Mouse (Mus musculus): ENCODE data around the gene Lmod1. TPM values are rescaled to one million over a fixed set of nuclear protein-coding genes. Genes with fewer than 3 reads are reported as not detected.
"Not testable (repeated sequence)": the region's sequence is repeated elsewhere in the genome, so short reads cannot be mapped to it uniquely, and the experiment has no call there.

Lmod1 gene
- polyA plus RNA-seq, 1 experiment, result 146 TPM

DNA sequence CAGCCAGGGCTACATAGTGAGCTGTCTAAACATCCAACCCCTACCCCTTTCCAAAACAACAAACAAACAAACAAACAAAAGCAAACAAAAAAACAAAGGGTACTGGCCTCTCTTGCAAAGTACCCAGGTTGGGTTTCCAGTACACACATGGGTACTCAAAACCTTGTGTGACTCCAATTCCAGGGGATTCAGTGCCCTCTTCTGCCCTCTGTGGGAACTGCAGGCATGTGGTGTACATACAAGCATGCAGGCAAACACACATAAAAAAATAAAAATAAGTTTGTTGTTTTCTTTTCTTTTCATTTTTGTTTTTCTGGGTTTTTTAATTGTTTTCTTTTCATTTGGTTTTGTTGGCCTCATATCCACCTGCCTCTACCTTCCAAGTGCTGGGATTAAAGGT is 37.5 kb downstream of the Lmod1 start:
- DNase-seq (ENCODE audit: low spot score), result no peak

DNA sequence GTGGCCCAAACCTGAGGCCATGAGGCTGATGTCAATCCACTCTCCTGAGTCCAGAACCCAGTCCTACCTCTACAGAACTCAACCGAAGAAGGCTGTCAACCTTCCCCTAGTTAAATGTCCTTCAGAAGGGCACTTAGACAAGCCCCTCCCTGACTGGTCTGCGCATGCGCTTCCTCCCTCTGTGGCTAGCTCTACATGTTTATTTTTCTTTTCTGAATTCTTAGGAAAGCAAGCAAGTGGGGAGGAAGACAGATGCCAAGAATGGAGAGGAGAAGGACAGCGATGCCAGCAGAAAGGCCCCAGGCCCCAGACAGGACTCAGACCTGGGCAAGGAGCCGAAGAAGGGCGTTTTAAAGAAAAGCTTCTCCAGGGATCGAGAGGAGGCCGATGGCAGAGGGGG is 38.8 kb downstream of the Lmod1 start:
- DNase-seq (ENCODE audit: low spot score), result no peak

DNA sequence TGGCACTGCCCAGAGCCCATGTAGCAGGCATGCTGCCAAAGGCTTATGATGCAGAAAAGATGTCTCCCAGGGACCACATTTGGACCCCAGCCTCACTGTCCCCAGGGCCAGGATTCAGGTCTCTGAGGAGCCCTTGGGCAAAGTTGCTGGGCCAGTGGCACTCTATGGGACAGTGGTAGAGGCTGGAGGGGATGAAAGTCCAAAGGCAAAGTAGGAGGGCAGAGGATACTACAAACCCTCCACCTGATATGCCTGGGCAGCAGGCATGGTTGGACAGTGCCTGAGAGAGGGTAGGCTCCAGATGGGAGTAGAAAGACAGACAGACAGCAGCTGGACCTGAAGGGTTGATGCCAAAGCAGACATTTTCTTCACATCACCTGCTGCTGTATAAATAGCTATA is 41.8 kb downstream of the Lmod1 start:
- DNase-seq (ENCODE audit: low spot score), result no peak

DNA sequence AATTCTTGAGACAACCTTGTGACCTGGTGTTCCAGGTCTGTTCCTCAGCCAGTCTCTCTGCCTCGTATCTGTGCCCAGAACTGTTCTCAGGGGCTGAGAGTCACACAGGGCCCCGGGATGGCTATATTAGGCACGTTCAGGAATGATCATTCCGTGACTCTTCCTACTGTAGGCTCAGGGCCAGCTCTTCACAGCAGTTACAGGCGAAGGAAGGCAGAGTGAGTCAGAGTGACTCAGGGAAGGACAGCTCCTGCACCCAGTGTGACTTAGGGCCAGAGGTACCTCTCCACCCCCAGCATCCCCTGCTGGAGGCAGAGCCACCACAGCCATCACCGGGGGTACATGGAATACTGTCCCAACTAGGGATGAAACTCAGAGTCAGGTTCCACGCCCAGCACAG is 42.4 kb downstream of the Lmod1 start:
- no peak for DNase-seq (ENCODE audit: low spot score)

DNA sequence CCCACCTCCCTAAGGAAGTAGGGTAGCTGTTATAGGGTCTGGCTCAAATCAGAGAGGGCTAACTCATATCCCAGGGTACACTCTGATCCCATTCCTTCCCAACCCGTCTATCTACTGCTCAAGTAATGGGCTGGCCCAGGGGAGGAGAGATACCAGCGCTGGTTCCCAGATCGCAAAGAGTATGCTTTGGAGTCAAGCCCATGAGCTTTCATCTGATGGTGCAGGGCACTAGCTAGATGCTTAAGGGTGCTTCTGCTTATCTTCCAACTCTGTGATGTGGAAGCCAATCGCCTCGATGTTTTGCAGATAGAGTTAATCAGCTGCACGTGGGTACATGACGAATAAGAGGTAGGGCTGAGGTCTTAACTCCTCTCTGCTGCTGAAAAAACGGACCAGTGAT is 43.0 kb downstream of the Lmod1 start:
- DNase-seq (ENCODE audit: low spot score), result no peak

DNA sequence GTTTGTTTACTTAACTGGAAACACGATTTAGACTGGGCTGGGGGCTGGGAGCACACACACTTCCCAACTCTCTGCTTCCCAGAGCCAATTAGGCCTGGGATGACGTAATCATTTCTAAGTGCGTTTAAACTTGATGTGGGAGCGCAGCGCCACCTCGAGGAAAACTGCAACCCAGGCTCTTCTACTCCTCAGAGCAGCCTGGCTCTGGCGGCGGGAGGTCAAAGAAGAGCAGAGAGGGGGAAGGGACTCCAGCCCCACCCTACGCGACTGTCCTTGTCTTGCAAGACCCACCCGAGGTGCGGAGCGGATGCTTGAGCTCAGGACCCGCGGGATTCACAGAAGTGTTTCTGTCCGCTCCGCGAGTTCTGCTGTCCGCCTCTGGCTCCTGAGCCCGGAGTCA is 43.6 kb downstream of the Lmod1 start:
- peak; percentile 77 for DNase-seq (ENCODE audit: low spot score)

DNA sequence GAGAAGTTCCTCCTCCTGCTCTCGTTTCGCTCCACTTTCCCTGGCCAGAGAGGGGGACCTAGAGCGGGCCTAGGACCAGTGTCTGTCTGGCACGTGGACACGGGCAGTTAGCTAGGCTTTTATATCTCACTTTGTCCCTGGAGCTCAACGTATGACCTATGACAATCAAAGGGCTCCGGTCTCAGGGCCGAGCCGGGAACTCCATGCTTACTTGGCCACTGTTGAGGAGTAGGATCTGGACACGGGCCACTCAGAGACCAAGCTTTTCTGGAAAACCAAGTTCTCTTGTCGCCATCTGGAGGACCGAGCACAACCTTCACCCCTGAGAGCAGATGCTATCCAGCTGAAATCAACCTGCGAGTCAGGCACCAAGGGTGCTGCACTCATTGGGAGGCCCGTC is 44.4 kb downstream of the Lmod1 start:
- DNase-seq (ENCODE audit: low spot score), result no peak

DNA sequence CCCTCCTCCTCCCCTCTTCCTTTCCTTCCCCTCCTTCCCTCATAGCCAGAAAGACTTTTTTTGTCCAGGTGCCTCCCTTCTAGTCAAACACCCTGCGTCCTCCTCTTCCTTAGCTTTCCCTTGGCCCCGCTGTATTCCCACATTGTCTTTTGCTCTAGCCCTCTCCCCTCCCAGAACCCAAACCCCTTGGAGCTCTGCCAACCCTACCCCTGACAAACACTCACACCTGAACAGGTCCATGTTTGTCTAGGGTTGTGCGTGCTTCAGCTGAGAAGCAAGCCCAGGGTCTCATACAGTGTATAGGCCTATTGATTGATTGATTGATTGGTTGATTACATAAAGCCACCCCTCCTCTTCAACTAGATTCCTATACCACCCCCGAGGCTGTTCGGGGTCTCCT is 44.8 kb downstream of the Lmod1 start:
- no peak for DNase-seq (ENCODE audit: low spot score)

DNA sequence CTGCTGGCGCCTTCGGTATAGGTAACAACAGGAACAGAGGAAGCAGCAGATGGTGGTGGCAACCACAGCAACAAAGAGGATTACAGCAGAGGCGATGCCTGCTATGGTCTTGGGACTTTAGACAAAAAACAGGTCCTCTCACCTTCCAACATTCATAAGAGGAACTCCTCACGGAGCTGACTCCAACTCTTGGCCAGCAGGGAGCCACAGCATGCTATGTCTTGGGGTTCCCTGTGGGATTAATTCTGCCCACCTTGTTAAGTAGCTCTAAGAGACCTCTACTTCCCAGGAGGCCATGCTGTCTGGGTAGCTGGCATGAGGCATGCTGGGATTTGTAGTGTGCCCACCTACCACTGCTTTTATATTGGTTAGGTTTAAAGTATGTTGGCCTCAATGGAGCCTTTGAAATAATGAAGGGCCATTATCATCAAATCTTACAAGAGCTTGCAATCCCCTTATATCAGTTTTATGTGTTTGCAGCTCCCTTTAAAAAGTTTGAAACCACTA is 48.6 kb downstream of the Lmod1 start:
- DNase-seq (ENCODE audit: low spot score), result no peak

DNA sequence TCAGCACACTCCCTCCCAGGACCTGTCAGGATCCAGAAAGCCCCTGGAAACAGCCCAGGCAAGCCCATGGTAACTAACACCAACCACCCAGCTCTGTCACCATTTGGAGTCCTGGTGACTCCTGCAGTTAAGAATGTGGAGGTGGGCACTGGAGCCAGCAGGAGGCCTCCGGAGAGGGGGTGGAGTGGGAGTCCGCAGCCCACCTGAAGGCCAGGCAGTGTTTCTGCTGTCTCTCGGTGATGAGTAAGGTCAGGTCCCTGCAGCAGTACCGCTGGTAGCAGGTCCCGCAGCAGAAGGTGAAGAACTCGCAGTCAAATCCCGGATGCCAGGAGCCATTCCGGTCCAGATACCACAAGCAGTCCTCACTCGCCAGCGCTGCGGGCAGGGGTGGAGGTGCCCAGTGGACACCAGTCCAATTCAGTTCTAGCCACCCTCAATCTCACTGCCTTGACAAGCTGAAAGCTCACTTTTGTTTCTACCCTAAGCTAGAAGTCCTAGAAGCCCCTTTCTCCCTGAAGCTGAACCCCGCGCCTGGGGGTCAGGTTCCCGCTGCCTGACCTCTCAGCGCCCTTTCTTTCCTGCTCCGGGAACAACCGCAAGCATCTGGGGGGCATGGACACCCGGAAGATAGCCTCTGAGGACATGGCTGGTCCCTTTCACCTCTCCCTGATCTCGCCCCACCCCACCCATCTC is 49.7 kb downstream of the Lmod1 start:
- no peak for DNase-seq (ENCODE audit: low spot score)

DNA sequence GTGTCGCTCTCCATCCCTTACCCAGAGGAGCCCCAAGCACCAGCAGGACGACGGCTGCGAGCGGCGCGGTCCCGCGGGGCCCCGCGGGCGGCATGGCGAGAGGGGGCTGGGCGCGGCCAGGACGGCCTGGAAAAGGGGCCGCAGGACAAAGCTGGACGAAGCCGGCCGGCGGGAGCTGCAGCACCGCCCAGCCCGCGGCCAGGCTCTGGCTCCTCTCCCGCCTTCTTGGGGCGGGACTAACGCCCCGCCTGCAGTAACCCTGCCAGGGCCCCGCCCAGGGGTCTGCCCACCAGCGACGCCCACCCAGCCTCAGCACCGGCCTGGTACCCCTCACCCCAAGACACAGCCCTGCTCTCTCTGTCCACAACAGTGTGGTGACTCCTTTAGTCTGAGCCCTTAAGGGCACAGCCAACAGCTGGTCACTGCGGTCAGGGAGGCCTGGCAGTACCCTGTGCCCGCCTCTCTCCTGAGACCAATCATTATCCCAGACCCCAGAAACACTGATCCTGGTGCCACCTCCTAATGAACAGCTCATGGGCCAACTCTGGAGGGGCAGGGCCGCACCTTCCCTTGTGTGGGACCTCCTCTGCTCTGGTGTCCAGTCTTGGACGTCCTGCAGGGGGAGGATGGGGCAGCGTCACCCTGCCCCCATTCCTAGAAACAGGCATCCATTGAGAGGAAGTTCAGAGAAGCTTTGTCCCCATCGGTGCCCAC is 50.4 kb downstream of the Lmod1 start, which contains the start of gene Shisa4:
Shisa4 (minus strand) TSS at position 370 of the 714 bp plus-strand sequence.
- DNase-seq (ENCODE audit: low spot score), result peak; percentile 50

DNA sequence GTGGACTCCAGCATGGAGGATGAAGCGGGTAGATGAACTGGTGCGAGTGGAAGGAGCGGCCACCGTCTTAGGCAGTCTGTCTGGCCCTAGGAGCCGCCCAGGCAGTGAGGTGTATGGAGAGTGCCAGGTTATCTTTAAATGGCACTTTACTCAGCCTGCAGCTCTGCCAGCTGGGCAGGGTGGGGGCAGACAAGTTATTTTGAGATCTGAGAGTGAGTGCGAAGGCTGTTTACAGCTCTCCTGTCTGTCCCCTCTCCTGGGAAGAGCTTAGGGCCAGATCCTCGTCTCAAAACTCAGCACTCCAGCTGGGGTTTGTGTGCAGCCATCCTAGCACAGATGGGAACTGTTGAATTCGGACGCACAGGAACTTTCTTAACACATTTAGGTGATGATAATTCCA is 54.0 kb downstream of the Lmod1 start:
- DNase-seq (ENCODE audit: low spot score), result no peak

DNA sequence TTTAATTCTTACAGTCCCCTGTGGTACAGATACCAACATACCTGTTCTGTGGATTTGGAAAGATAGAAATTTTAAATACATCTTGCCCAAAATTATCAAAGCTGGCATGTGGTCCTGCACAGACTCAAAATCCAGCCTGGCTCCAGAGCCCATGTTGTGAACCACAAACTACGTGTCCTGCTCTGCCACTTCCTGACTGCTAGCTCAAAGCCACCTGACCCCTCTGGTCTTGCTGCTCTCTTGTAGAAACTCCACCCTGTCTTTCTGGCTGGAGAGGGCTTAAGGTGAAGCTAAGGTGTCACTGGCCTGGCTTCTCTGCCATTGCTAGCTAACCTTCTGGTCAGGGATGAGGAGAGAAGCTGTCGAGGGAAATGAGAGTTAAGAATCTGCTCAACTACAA is 54.4 kb downstream of the Lmod1 start:
- no peak for DNase-seq (ENCODE audit: low spot score)

DNA sequence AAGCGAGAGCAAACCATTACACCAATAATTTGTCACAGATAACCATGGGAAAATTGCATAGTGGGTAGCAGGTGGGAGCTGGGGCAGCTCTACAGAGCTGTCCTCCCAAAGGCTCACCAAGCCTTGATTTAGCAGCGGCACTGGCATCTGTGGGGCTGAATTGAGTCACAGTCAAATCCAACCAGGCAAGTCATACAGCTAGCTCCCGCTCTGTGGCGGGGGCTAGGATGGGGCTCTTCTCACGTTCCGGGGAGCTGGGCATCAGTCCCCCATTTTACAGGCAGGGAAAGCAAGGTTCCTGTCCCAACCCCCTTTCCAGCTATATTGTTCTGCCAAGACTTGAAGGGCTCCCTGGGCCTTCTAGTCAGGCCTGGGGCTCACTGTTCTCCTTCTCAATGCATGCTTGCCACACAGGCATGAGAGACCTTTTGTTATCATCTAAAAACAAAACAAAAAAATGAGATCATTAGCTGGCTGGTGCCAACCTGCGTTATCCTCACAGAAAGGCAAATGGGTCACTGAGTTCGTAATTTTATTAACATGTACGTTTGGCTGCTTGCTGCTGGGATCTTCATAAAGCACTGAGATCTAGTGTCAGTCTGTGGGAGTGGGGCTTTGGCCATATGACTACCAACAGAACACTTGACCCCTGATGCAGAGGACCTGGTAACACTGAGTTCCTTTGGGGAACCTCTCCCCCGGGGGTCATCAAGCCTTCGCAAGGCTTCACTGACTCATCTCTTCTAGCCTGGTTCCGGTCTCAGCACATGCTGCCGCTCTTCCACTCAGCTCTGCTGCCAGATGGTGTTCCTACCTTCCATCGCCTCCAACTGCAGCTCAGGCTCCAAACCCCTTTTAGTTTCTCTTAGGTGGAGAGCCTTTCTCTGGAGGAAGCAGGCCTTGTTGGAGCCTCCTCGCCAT is 55.7 kb downstream of the Lmod1 start:
- DNase-seq (ENCODE audit: low spot score), result no peak

DNA sequence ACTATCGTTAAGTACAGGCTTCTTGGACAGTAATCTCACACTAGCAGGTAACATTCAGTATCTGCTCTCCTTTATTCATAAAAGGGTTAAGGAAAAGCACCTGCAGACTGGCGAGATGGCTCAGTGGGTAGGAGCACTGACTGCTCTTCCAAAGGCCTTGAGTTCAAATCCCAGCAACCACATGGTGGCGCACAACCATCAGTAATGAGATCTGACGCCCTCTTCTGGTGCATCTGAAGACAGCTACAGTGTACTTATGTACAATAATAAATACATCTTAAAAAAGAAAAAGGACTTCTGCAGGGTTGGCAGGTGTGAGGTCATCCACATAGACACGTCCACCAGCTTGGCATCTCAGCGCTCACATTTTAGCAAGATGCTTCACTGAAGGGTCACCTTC is 57.0 kb downstream of the Lmod1 start:
- not testable (repeated sequence) for DNase-seq (ENCODE audit: low spot score)

DNA sequence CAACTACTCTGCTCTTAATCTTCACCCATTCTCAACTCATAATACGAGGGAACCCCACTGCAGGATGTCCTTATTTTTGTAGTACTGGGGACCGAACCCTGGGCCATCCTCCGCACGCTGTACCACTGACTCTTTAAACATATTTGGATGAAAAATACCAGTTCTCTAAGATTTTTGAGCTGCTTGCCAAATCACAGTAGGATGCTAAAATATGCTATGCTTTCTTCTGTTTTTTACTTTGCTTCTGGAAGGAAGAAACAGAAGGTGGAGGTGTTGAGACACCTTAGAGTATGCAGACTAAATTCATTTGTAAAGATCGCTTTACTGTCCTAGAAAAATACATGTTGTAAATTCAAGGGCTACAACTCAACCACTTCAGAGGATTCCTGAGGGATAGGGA is 59.6 kb downstream of the Lmod1 start:
- DNase-seq (ENCODE audit: low spot score), result no peak

DNA sequence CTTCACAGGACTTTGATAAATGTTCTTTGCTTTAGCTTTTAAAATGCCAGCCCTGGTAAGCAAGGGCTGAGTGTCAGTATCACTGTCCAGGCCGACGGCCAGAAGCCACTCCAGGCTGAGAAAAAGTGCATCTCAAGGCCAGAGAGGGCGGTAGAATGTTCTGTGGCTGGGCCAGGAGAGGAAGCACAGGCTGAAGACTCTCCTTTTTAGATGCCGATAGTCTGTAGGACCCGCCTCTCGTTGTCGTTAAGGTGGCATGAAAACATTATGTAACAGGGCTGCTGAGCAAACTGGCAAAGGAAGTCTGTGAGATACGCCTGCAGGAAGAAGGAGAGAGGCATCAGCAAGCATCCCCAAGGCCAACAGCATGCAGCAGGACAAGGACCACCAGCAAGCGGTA is 60.6 kb downstream of the Lmod1 start:
- DNase-seq (ENCODE audit: low spot score), result no peak

DNA sequence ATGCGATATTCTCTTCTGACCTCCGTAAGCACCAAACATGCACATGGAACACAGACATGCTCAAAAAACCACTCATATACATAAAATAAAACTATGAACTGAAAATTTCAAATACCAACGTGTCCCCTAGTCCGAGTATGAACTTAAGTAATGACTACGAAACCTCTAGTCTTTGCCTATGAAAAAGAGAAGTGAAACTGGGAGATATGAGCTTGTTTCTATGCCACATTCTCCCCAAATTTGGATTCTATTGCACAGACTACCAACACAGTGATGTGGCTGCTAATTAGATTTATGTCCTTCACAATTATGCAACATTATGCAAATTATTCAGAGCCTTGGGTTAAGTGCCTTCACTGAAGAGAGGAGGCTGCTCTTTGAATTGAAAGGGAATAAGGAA is 74.9 kb downstream of the Lmod1 start:
- no peak for DNase-seq (ENCODE audit: low spot score)

DNA sequence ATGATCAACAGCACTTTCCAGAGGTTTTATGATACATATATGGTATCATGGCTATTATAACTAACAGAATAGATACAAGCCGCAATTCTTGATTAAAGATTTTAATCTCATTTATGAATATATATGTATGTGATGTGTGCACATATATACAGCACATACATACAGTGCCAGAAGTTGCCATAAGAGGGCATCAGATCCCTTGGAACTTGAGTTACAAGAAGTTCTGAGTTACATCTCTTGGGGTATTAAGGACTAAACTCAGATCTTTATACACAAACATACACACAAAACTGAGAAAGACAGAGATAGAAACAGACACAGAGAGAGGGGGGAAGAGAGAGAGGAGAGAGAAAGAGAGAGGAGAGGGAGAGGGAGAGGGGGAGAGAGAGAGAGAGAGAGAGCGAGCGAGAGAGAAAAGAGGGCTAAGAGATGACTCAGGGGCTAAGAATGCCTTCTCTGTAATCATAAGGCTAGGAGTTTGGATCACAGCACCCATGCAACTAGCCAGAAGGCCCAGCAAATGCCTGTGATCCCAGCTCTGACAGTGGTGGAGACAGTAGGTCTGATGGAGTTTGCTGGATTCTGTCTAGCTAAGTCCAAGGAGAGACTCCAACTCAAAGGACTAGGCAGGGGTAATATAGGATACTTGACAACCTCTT is 77.0 kb downstream of the Lmod1 start:
- DNase-seq (ENCODE audit: low spot score), result no peak

DNA sequence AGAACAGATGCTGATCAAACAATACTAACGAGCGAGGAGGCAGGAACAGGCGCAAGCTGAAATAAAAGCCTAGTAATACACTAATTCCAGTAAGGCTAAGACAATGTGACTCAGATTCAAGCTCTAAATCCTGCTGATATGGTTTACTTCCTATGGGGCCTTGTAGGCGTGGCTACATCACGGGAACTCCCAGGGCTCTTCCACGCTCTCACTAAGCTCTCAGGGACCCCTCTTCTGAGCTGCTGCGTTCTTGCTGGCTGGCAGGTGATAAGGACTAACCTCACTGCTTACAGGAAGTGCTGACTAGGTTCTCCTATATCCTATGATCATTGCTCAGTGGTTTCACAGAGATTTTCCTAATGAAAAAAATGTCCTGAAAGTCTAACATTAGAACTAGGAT is 80.7 kb downstream of the Lmod1 start:
- no peak for DNase-seq (ENCODE audit: low spot score)

DNA sequence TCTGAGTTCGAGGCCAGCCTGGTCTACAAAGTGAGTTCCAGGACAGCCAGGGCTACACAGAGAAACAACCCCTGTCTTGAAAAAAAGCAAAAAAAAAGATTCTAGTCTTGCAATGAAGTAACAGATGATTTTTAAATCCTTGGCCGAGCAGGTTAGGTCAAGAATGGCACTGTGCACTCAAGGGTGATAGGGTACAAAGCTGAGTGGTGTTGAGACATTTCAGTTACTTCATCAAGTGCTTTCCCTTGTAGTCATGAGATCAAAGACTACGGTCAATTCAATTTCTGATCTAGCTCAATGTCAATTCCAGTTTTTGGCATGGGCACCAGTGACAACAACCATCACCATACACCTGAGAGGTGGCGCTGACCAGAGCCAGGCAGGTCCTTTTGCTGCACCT is 84.4 kb downstream of the Lmod1 start:
- no peak for DNase-seq (ENCODE audit: low spot score)

DNA sequence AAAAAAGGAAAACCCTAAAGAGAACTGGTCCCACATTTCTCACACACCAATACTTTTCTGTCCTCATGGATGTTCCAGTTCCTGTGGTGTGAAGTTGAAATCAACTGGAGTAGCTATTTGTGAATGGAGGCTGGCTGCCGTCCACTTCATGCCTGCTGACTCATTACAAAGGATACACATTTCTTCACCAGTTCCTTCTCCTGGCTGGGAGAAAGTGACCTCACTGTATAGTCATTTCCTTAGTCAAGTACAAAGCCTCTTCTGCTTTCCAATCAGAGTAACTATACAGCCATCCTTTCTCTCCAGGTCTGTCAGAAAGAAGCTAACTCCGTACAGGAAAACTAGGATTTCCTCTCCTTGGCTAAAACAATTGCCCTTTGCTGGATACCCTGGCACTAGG is 86.4 kb downstream of the Lmod1 start:
- no peak for DNase-seq (ENCODE audit: low spot score)
